Mouse (Mus musculus) kidney, adult 2 months (tissue): ENCODE measurements around the gene Iqck. TPM values are rescaled to one million over a fixed set of nuclear protein-coding genes. Genes with fewer than 3 reads are reported as not detected.

Experiments
- DNase-seq: peaks from one replicate; pipeline ENCODE4 v3.0.0; 2021
- H3K27ac ChIP-seq: fragments of 200-500 bp; 2 replicates; pipeline ENCODE4 v1.5.1; 2012; ENCODE audit warnings: low read depth, low read length, control low read depth, inconsistent platforms; ENCODE audit not compliant: insufficient read depth
- H3K27me3 ChIP-seq: fragments of 200-500 bp; replicated peaks from 2 replicates; pipeline ENCODE4 v1.6.1; 2012; ENCODE audit warnings: mild to moderate bottlenecking, moderate library complexity, low read length, inconsistent platforms; ENCODE audit not compliant: control insufficient read depth, insufficient read depth
- H3K36me3 ChIP-seq: fragments of 200-500 bp; 2 replicates; pipeline ENCODE4 v1.6.1; 2012; ENCODE audit warnings: mild to moderate bottlenecking, moderate library complexity, low read length, inconsistent platforms; ENCODE audit not compliant: control insufficient read depth, insufficient read depth
- H3K4me1 ChIP-seq: fragments of 200-500 bp; 2 replicates; pipeline ENCODE4 v1.6.1; 2011; ENCODE audit warnings: low read length; ENCODE audit not compliant: control insufficient read depth, insufficient read depth
- H3K4me3 ChIP-seq: fragments of 200-500 bp; 2 replicates; pipeline ENCODE4 v1.5.1; 2011; ENCODE audit warnings: mild to moderate bottlenecking, low read depth, low read length, control low read depth; ENCODE audit not compliant: insufficient read depth
- CTCF ChIP-seq: fragments of 200-500 bp; conservative IDR thresholded peaks from 2 replicates; pipeline ENCODE4 v1.5.1; 2011; ENCODE audit warnings: low read depth, mild to moderate bottlenecking, control low read depth, low read length, moderate library complexity, mixed read lengths; ENCODE audit not compliant: insufficient read depth, insufficient read length
- POLR2A ChIP-seq: fragments of 200-500 bp; IDR thresholded peaks from one replicate; pipeline ENCODE4 v1.6.1; 2011; ENCODE audit warnings: low read depth, low read length, control low read depth
- WGBS: fragments of 180-500 bp; shearing (Covaris S2); methylation state at CpG from one replicate; pipeline ENCODE4 v1.1.7; 2018; 5-methylcytosine and 5-hydroxymethylcytosine counted together
- polyA plus RNA-seq: library from polyadenylated mRNA; depleted of rRNA; stranded (reverse); fragments of >200 nt; gene quantifications from 2 replicates; pipeline ENCODE4 v1.2.3, GENCODE M21; 2012

Gene Iqck
- polyA plus RNA-seq, 1 experiment = 2.0 TPM

GRCm38 (mm10) chr7:118953626-118954282 lies 98.2 kb downstream of the Iqck start:
- H3K4me1 ChIP-seq = no peaks in the 10 kb centered on the region
- WGBS = 59% methylated on average over 11 of the region's 11 CpGs
- H3K36me3 ChIP-seq = no peaks in the 10 kb centered on the region
- H3K27me3 ChIP-seq = no peaks in the 10 kb centered on the region
- H3K27ac ChIP-seq = no peak overlapping the region
- TF ChIP-seq CTCF (no peak), POLR2A (no peak)
- H3K4me3 ChIP-seq = no peak overlapping the region
- no peak for DNase-seq

DNA sequence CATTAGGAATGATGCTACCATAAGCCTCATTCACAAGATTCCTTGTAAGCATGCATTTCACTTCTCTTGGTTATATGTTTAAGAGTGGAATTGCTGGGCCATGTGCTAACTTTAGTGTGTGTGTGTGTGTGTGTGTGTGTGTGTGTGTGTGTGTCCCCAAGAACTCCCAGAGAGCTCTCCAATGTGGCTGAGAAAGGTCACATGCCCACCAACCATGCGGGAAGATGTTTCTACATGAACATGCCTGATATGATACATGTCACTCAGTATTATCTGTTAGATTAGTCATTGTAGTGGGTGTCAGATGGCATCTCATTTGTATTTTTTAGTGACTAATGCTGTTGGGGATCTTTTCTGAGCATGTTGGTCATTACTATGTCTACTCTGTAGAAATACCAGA lies 99.4 kb downstream of the Iqck start:
- Histone ChIP-seq H3K27ac (no peak overlapping the region), H3K27me3 (no peaks in the 10 kb centered on the region), H3K4me3 (no peak overlapping the region), H3K36me3 (no peaks in the 10 kb centered on the region), H3K4me1 (no peaks in the 10 kb centered on the region)
- TF ChIP-seq CTCF (no peak), POLR2A (no peak)
- DNase-seq = no peak
- WGBS = 100% methylated on average over 1 of the region's 1 CpGs

DNA sequence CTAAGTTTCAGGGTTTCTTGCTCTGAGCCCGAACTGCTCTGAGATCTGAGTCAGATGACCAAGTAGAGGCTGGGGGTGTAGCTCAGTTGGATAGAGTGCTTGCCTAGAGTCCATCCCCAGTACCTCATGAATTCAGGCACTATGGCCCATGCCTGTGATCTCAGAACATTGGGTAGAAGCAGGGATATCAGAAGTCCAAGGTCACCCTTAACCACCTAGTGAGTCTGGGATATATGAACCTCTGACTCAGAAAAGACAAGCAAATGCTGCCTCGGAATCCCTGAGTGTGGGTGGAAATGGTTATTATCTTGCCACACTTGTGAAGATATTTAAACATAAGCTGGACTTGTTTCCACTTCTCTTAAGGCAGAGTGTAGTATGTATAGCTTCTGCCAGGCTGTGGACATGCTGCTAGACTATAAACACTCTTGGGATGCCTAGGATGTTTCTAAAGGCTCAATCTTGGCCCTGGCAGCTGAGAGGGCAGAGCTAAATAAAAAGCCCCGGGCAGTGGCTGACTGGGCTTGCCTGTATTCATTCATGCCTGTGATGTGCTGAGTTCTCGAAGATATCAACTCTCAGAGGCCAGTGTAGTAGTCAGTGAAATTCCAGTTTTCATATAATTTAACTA lies 101.2 kb downstream of the Iqck start:
- Histone ChIP-seq H3K27ac (no peak overlapping the region), H3K4me1 (no peaks in the 10 kb centered on the region), H3K27me3 (no peaks in the 10 kb centered on the region), H3K4me3 (no peak overlapping the region), H3K36me3 (no peaks in the 10 kb centered on the region)
- DNase-seq = no peak
- TF ChIP-seq POLR2A (no peak), CTCF (no peak)
- WGBS = 83% methylated on average over 4 of the region's 4 CpGs

DNA sequence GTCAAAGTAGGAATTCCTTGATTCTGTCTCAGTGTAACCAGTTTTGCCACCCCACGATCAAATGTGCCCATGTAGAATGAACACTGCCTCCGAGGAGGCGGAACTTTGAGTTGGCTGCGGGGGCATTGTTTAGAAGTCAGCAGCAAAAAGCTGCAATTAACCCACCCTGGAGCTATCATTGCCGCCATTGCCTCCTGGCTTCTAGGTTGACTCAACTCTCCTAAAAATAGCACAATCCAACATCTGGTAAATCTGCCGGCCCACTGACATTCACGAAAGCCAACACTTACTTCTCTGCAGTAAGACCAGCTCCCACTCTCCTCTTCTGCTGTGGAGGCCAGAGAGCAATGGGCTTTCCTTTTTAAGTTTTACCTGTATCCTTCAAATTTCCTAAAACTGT lies 103.7 kb downstream of the Iqck start:
- H3K4me1 ChIP-seq = no peaks in the 10 kb centered on the region
- 61% methylated on average over 7 of the region's 7 CpGs for WGBS
- TF ChIP-seq CTCF = no peak
- no peak for TF ChIP-seq POLR2A
- no peak overlapping the region for H3K4me3 ChIP-seq
- no peaks in the 10 kb centered on the region for H3K27me3 ChIP-seq
- H3K27ac ChIP-seq = no peak overlapping the region
- H3K36me3 ChIP-seq = no peaks in the 10 kb centered on the region
- DNase-seq = no peak

DNA sequence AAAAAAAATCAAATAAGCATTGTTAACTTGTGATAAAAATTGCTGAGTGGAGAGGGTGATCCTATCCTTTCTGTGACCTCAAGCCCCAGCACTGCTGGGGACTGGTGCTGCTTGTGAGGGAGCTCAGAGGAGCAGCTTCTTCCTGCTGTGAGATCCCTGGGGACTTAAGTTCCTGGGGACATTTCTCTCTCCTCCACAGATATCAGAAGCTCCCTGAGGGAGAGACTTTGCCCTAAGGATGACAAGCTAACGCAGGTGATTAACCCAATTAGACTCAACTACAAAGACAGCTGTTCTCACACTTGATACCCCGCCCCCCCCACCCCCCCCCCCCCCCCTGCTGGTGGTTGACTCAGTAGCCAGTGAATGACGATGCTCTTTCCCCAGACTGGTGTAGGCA lies 109.2 kb downstream of the Iqck start:
- H3K27me3 ChIP-seq = no peaks in the 10 kb centered on the region
- no peak for DNase-seq
- H3K4me3 ChIP-seq = no peak overlapping the region
- WGBS = 10% methylated on average over 3 of the region's 3 CpGs
- H3K27ac ChIP-seq = no peak overlapping the region
- no peak for TF ChIP-seq POLR2A
- no peak for TF ChIP-seq CTCF
- H3K36me3 ChIP-seq = no peaks in the 10 kb centered on the region
- no peaks in the 10 kb centered on the region for H3K4me1 ChIP-seq

DNA sequence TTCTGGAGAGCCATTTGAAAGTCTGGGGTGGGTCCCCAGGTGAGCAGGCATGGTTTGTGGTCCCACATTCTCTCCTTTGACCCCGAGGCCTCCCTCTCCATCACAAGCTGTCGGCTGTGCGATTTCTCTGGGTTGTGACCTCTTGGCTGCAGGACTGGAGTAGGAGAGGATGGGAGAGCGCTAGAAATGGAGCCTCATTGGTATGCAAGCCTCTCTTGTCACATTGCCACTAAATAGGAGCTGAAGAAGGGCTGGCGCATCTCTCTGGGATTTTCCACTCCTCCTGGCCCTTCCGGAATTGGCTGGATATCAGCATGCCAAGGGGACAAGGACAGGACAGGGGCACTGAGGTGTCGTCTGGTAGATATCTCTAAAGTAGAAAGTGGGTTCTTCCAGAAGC lies 109.6 kb downstream of the Iqck start:
- H3K27me3 ChIP-seq = no peaks in the 10 kb centered on the region
- H3K36me3 ChIP-seq = no peaks in the 10 kb centered on the region
- TF ChIP-seq POLR2A = no peak
- TF ChIP-seq CTCF = no peak
- H3K4me3 ChIP-seq = no peak overlapping the region
- H3K27ac ChIP-seq = no peak overlapping the region
- WGBS = 38% methylated on average over 7 of the region's 7 CpGs
- no peak for DNase-seq
- no peaks in the 10 kb centered on the region for H3K4me1 ChIP-seq

DNA sequence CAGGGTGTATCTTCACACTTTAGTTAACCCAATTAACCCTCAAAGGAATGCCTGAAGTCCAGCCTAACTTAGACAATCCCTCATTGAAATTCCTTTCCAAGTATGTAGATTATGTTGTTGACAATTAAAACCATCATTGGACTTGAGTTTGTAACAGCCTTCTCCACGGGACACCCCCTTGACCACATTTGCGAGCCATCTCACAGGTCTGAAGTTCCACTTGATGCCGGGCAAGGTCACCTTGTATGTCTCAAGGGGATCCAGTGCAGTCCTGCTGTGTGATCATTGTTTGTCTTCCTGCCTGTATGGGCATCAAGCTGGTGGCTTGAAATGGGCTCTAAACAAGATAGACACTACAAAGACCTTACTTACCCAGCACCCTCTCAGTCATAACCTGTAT lies 113.3 kb downstream of the Iqck start:
- TF ChIP-seq POLR2A = no peak
- TF ChIP-seq CTCF = no peak
- Histone ChIP-seq H3K4me3 (no peak overlapping the region), H3K27ac (no peak overlapping the region), H3K36me3 (no peaks in the 10 kb centered on the region), H3K4me1 (no peaks in the 10 kb centered on the region), H3K27me3 (no peaks in the 10 kb centered on the region)
- no peak for DNase-seq
- WGBS = 96% methylated on average over 3 of the region's 3 CpGs
